28 mouse cellular contexts compared by ENCODE assay signal in genomic region chr8:113853714-113854113, GRCm38 (mm10). TPM values are rescaled to one million over a fixed set of nuclear protein-coding genes. Genes with fewer than 3 reads are reported as not detected.
DNase-seq lines count a peak whose midpoint lies in the region; ATAC-seq lines count a peak whose summit lies in the region.
"Had no signal": no experiment of that assay in that cellular context is flagged by ENCODE, and none has a peak within 500 bp of the region (broad histone marks: within the 10 kb centered on the region; RNA-seq: fewer than 3 reads in every experiment).

No protein-coding gene starts in this region.

- peaks cover 8% of the 10 kb centered on the region for H3K4me1 ChIP-seq in forebrain, embryonic 16.5 days (replicated peaks; ENCODE audit: control insufficient read depth, insufficient read depth, low read length)
- H3K4me1 ChIP-seq in forebrain, embryonic 14.5 days (ENCODE audit: control insufficient read depth, insufficient read depth, low read length): 0 out of 2 replicates have a peak, but pooled peaks cover 2% of the 10 kb centered on the region
- no peaks in the 10 kb centered on the region for H3K4me1 ChIP-seq in midbrain, embryonic 11.5 days (ENCODE audit: control insufficient read depth, insufficient read depth, low read length)
- peaks cover 5% of the 10 kb centered on the region for H3K4me1 ChIP-seq in midbrain, embryonic 10.5 days
- H3K4me1 ChIP-seq in limb, embryonic 13.5 days: peaks cover 15% of the 10 kb centered on the region

- no peaks in the 10 kb centered on the region for H3K36me3 ChIP-seq in forebrain, embryonic 16.5 days (ENCODE audit: control insufficient read depth, insufficient read depth)
- H3K36me3 ChIP-seq in forebrain, embryonic 14.5 days (ENCODE audit: control insufficient read depth, insufficient read depth, low read length): no peaks in the 10 kb centered on the region
- no peaks in the 10 kb centered on the region for H3K36me3 ChIP-seq in midbrain, embryonic 11.5 days (ENCODE audit: control insufficient read depth, insufficient read depth, low read length)
- H3K36me3 ChIP-seq in midbrain, embryonic 10.5 days: no peaks in the 10 kb centered on the region
- H3K36me3 ChIP-seq in limb, embryonic 13.5 days: no peaks in the 10 kb centered on the region
- H3K36me3 ChIP-seq: embryonic facial prominence, embryonic 15.5 days; forebrain, embryonic 15.5 days; G1E; heart, embryonic 13.5 days; hindbrain, embryonic 12.5 days; hindbrain, embryonic 15.5 days had no signal

- no peaks in the 10 kb centered on the region for H3K9me3 ChIP-seq in forebrain, embryonic 16.5 days (ENCODE audit: control insufficient read depth, low read length)
- H3K9me3 ChIP-seq in forebrain, embryonic 14.5 days (replicated peaks; ENCODE audit: control insufficient read depth, low read length): 0 out of 2 replicates have a peak, but pooled peaks cover 3% of the 10 kb centered on the region
- no peaks in the 10 kb centered on the region for H3K9me3 ChIP-seq in midbrain, embryonic 11.5 days (ENCODE audit: control insufficient read depth, low read length)
- H3K9me3 ChIP-seq in midbrain, embryonic 10.5 days (replicated peaks): peaks cover 5% of the 10 kb centered on the region; the same call in 1 of the 2 replicates
- peaks cover 6% of the 10 kb centered on the region for H3K9me3 ChIP-seq in limb, embryonic 13.5 days
- H3K9me3 ChIP-seq: embryonic facial prominence, embryonic 15.5 days; forebrain, embryonic 15.5 days; hindbrain, embryonic 12.5 days; hindbrain, embryonic 15.5 days had no signal

- no peak overlapping the region for H3K4me3 ChIP-seq in forebrain, embryonic 16.5 days (replicated peaks; ENCODE audit: low read length)
- H3K4me3 ChIP-seq in forebrain, embryonic 14.5 days (ENCODE audit: low read depth, low read length): no peak overlapping the region
- no peak overlapping the region for H3K4me3 ChIP-seq in midbrain, embryonic 11.5 days (ENCODE audit: low read depth, low read length)
- no peak overlapping the region for H3K4me3 ChIP-seq in midbrain, embryonic 10.5 days
- H3K4me3 ChIP-seq in limb, embryonic 13.5 days: no peak overlapping the region
- H3K4me3 ChIP-seq: embryonic facial prominence, embryonic 15.5 days; forebrain, embryonic 15.5 days; gastrocnemius, adult 2 months; heart, embryonic 13.5 days; hindbrain, embryonic 12.5 days; hindbrain, embryonic 15.5 days had no signal

- no peak for DNase-seq in forebrain, embryonic 14.5 days (ENCODE audit: low spot score)
- peak; percentile 54 for DNase-seq in midbrain, embryonic 11.5 days (ENCODE audit: low spot score, missing footprints)
- no peak for DNase-seq in midbrain, embryonic 10.5 days (ENCODE audit: low spot score)
- DNase-seq in gastrocnemius, postnatal 25 days: no peak
- no peak for DNase-seq in cerebellum, adult 11-12 months
- DNase-seq: adrenal gland, postnatal 10 days; adrenal gland, postnatal 36 days; B cell, adult 2 months; cerebellum, adult 11 months; cerebellum, adult 8-10 months; cerebellum, postnatal 10 days; gastrocnemius, adult 2 months; gastrocnemius, postnatal 14 days; heart, adult 18-20 months; heart, postnatal 14 days; kidney, adult 11 months had no signal

- H3K9ac ChIP-seq in forebrain, embryonic 16.5 days (replicated peaks; ENCODE audit: low read depth, low read length): no peak overlapping the region
- H3K9ac ChIP-seq in forebrain, embryonic 14.5 days (ENCODE audit: low read length): no peak overlapping the region
- no peak overlapping the region for H3K9ac ChIP-seq in midbrain, embryonic 11.5 days (ENCODE audit: low read length)
- no peak overlapping the region for H3K9ac ChIP-seq in limb, embryonic 13.5 days
- H3K9ac ChIP-seq: embryonic facial prominence, embryonic 15.5 days; forebrain, embryonic 15.5 days; heart, embryonic 13.5 days; hindbrain, embryonic 12.5 days; hindbrain, embryonic 15.5 days had no signal

- H3K4me2 ChIP-seq in forebrain, embryonic 16.5 days (ENCODE audit: low read length): no peak overlapping the region
- no peak overlapping the region for H3K4me2 ChIP-seq in forebrain, embryonic 14.5 days (ENCODE audit: low read length)
- H3K4me2 ChIP-seq in midbrain, embryonic 11.5 days: no peak overlapping the region
- no peak overlapping the region for H3K4me2 ChIP-seq in limb, embryonic 13.5 days (replicated peaks)
- H3K4me2 ChIP-seq: embryonic facial prominence, embryonic 15.5 days; forebrain, embryonic 15.5 days; heart, embryonic 13.5 days; hindbrain, embryonic 12.5 days; hindbrain, embryonic 15.5 days had no signal

- no peaks in the 10 kb centered on the region for H3K27me3 ChIP-seq in forebrain, embryonic 16.5 days (replicated peaks; ENCODE audit: control insufficient read depth, insufficient read depth, low read length)
- H3K27me3 ChIP-seq in forebrain, embryonic 14.5 days (replicated peaks; ENCODE audit: control insufficient read depth, insufficient read depth, low read length): no peaks in the 10 kb centered on the region
- peaks cover 11% of the 10 kb centered on the region; the same call in 1 of the 2 replicates for H3K27me3 ChIP-seq in midbrain, embryonic 11.5 days (ENCODE audit: control insufficient read depth, insufficient read depth, low read length)
- peaks cover 27% of the 10 kb centered on the region for H3K27me3 ChIP-seq in midbrain, embryonic 10.5 days (ENCODE audit: low read depth, poor library complexity, severe bottlenecking)
- peaks cover 31% of the 10 kb centered on the region for H3K27me3 ChIP-seq in limb, embryonic 13.5 days
- H3K27me3 ChIP-seq: CH12.LX, Patski had no signal

- 0 out of 2 replicates have a peak overlapping the region, but pooled peaks have one; percentile 39 for H3K27ac ChIP-seq in forebrain, embryonic 16.5 days (ENCODE audit: low read length)
- H3K27ac ChIP-seq in forebrain, embryonic 14.5 days (ENCODE audit: low read depth, low read length): no peak overlapping the region
- no peak overlapping the region for H3K27ac ChIP-seq in midbrain, embryonic 11.5 days (ENCODE audit: low read depth, low read length)
- H3K27ac ChIP-seq in midbrain, embryonic 10.5 days (replicated peaks): no peak overlapping the region
- H3K27ac ChIP-seq in limb, embryonic 13.5 days: no peak overlapping the region
- H3K27ac ChIP-seq: embryonic facial prominence, embryonic 15.5 days; gastrocnemius, adult 2 months; heart, embryonic 13.5 days; hindbrain, embryonic 12.5 days; hindbrain, embryonic 15.5 days had no signal

- no peak for ATAC-seq in forebrain, embryonic 16.5 days
- ATAC-seq in forebrain, embryonic 14.5 days: no peak
- no peak for ATAC-seq in midbrain, embryonic 11.5 days (ENCODE audit: low FRiP score)
- ATAC-seq in limb, embryonic 13.5 days (ENCODE audit: low FRiP score, low read depth): peak; percentile 72; the same call in 1 of the 2 replicates
- ATAC-seq: forebrain, embryonic 15.5 days; Patski had no signal

- WGBS in forebrain, embryonic 16.5 days: 35% methylated on average over 4 of the region's 4 CpGs
- 48% methylated on average over 4 of the region's 4 CpGs for WGBS in forebrain, embryonic 14.5 days
- WGBS in midbrain, embryonic 11.5 days: 86% methylated on average over 4 of the region's 4 CpGs
- 88% methylated on average over 4 of the region's 4 CpGs for WGBS in midbrain, embryonic 10.5 days
- 35% methylated on average over 4 of the region's 4 CpGs for WGBS in limb, embryonic 13.5 days

RNA-seq across cellular contexts. Expression of gene Adamts18, which starts 5.2 kb away (rescaled TPM):
- 21.6 and 23.3 TPM in 2 replicates for polyA plus RNA-seq in forebrain, embryonic 16.5 days (2015; fragmentation: Nextera tagmentation; extraction: Ambion mirVana)
- polyA plus RNA-seq in forebrain, embryonic 14.5 days (2014; fragmentation: Nextera tagmentation; extraction: Ambion mirVana): 8.8 and 13.3 TPM in 2 replicates
- 0.50 and 0.68 TPM in 2 replicates for polyA plus RNA-seq in midbrain, embryonic 11.5 days (2014; fragmentation: Nextera tagmentation; extraction: Ambion mirVana)
- polyA plus RNA-seq in midbrain, embryonic 10.5 days (2016; fragmentation: Nextera tagmentation; extraction: Ambion mirVana): 0.73 and 1.00 TPM in 2 replicates
- polyA plus RNA-seq in limb, embryonic 13.5 days (2015; fragmentation: Nextera tagmentation; extraction: Ambion mirVana): 3.3 and 4.1 TPM in 2 replicates
- under 1 TPM; 0.28 to 0.32 TPM for total RNA-seq in gastrocnemius, postnatal 25 days (2021)
- total RNA-seq: adrenal gland, adult 18-20 months; adrenal gland, postnatal 36 days; CH12.LX; hematopoietic stem cell, adult 5-6 weeks had no signal
- polyA plus RNA-seq: G1E, Patski had no signal
